ENCODE assay signal across 15 mouse cellular contexts in the genomic region with DNA sequence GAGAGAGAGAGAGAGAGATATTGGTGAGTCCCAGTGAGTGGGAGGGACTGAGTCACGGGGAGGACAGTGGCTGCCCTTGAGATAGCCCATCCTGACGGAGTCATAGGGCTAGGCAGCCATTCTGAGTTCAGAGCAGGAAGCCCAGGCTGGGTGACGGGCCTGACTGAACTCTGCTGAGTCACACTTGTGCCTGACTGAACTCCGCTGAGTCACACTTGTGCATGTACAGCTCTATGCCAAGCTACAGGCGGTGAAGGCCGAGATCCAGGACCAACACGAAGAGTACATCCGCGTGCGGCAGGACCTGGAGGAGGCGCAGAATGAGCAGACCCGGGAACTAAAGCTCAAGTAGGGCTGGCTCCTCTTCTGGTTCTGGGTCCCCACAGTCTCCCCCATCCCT. TPM values are rescaled to one million over a fixed set of nuclear protein-coding genes. Genes with fewer than 3 reads are reported as not detected.
DNase-seq lines count a peak whose midpoint lies in the region; ATAC-seq lines count a peak whose summit lies in the region.
"Had no signal": no experiment of that assay in that cellular context is flagged by ENCODE, and none has a peak within 500 bp of the region (broad histone marks: within the 10 kb centered on the region; RNA-seq: fewer than 3 reads in every experiment).

No protein-coding gene starts in this region.

- peaks cover 16% of the 10 kb centered on the region for H3K4me1 ChIP-seq in heart, embryonic 13.5 days
- no peaks in the 10 kb centered on the region for H3K4me1 ChIP-seq in heart, embryonic 11.5 days (ENCODE audit: control insufficient read depth, insufficient read depth, low read length)
- H3K4me1 ChIP-seq in embryonic facial prominence, embryonic 10.5 days = 0 out of 2 replicates have a peak, but pooled peaks cover 3% of the 10 kb centered on the region
- peaks cover 14% of the 10 kb centered on the region; the same call in 1 of the 2 replicates for H3K4me1 ChIP-seq in heart, embryonic 10.5 days
- no peaks in the 10 kb centered on the region for H3K4me1 ChIP-seq in kidney, embryonic 16.5 days (ENCODE audit: insufficient read depth, low read length)

- peak; percentile 78 for DNase-seq in 3T3-L1 (ENCODE audit: low read depth, low spot score)
- peak; percentile 56 for DNase-seq in ZHBTc4 (ENCODE audit: low read depth, low spot score)
- DNase-seq in liver = peak; percentile 70
- DNase-seq in embryonic facial prominence, embryonic 10.5 days (ENCODE audit: low spot score) = no peak
- DNase-seq in heart, embryonic 10.5 days (ENCODE audit: low spot score) = no peak
- DNase-seq: cerebellum, adult 11-12 months; gastrocnemius, postnatal 36 days; kidney, adult 11 months; lung, adult 2 months; midbrain, embryonic 14.5 days had no signal

- H3K4me2 ChIP-seq in heart, embryonic 13.5 days = no peak overlapping the region
- no peak overlapping the region for H3K4me2 ChIP-seq in heart, embryonic 11.5 days
- H3K4me2 ChIP-seq in kidney, embryonic 16.5 days (replicated peaks; ENCODE audit: low read depth, low read length) = no peak overlapping the region

- ATAC-seq in heart, embryonic 13.5 days (ENCODE audit: extremely low read depth, insufficient number of reproducible peaks, low FRiP score, low TSS enrichment) = peak; percentile 72
- no peak for ATAC-seq in heart, embryonic 11.5 days (replicated peaks; ENCODE audit: insufficient number of reproducible peaks, low FRiP score, low TSS enrichment)
- no peak for ATAC-seq in kidney, embryonic 16.5 days (ENCODE audit: low FRiP score, low TSS enrichment)
- ATAC-seq: activated CD4-positive, CD25-positive, alpha-beta regulatory T cell, adult 4 months; forebrain, embryonic 14.5 days had no signal

- no peaks in the 10 kb centered on the region for H3K27me3 ChIP-seq in heart, embryonic 13.5 days (replicated peaks)
- H3K27me3 ChIP-seq in heart, embryonic 11.5 days (ENCODE audit: control insufficient read depth, insufficient read depth, low read length) = no peaks in the 10 kb centered on the region
- H3K27me3 ChIP-seq in embryonic facial prominence, embryonic 10.5 days (replicated peaks; ENCODE audit: low read depth, poor library complexity, severe bottlenecking) = no peaks in the 10 kb centered on the region
- H3K27me3 ChIP-seq in heart, embryonic 10.5 days (ENCODE audit: insufficient read depth, poor library complexity, severe bottlenecking) = no peaks in the 10 kb centered on the region
- no peaks in the 10 kb centered on the region for H3K27me3 ChIP-seq in kidney, embryonic 16.5 days (ENCODE audit: insufficient read depth, low read length)

- WGBS in heart, embryonic 13.5 days = 84% methylated on average over 12 of the region's 12 CpGs
- 84% methylated on average over 12 of the region's 12 CpGs for WGBS in heart, embryonic 11.5 days (ENCODE audit: insufficient replicate concordance)
- WGBS in embryonic facial prominence, embryonic 10.5 days = 93% methylated on average over 12 of the region's 12 CpGs
- WGBS in heart, embryonic 10.5 days = 87% methylated on average over 12 of the region's 12 CpGs
- WGBS in kidney, embryonic 16.5 days = 91% methylated on average over 12 of the region's 12 CpGs

- no peaks in the 10 kb centered on the region for H3K9me3 ChIP-seq in heart, embryonic 13.5 days
- H3K9me3 ChIP-seq in heart, embryonic 11.5 days (replicated peaks; ENCODE audit: control insufficient read depth, low read length) = no peaks in the 10 kb centered on the region
- H3K9me3 ChIP-seq in embryonic facial prominence, embryonic 10.5 days = no peaks in the 10 kb centered on the region
- H3K9me3 ChIP-seq in heart, embryonic 10.5 days = no peaks in the 10 kb centered on the region
- H3K9me3 ChIP-seq in kidney, embryonic 16.5 days (ENCODE audit: low read length) = no peaks in the 10 kb centered on the region

- H3K9ac ChIP-seq in heart, embryonic 13.5 days = no peak overlapping the region
- no peak overlapping the region for H3K9ac ChIP-seq in heart, embryonic 11.5 days (ENCODE audit: low read depth, low read length)
- no peak overlapping the region for H3K9ac ChIP-seq in kidney, embryonic 16.5 days (replicated peaks; ENCODE audit: low read length)

- H3K36me3 ChIP-seq in heart, embryonic 13.5 days = peaks cover 20% of the 10 kb centered on the region
- no peaks in the 10 kb centered on the region for H3K36me3 ChIP-seq in heart, embryonic 11.5 days (ENCODE audit: control insufficient read depth, insufficient read depth, low read length)
- peaks cover 74% of the 10 kb centered on the region for H3K36me3 ChIP-seq in embryonic facial prominence, embryonic 10.5 days (replicated peaks)
- peaks cover 21% of the 10 kb centered on the region; the same call in 1 of the 2 replicates for H3K36me3 ChIP-seq in heart, embryonic 10.5 days
- peaks cover 24% of the 10 kb centered on the region for H3K36me3 ChIP-seq in kidney, embryonic 16.5 days (ENCODE audit: insufficient read depth, low read length)

- H3K4me3 ChIP-seq in heart, embryonic 13.5 days = no peak overlapping the region
- H3K4me3 ChIP-seq in heart, embryonic 11.5 days (ENCODE audit: low read depth, low read length) = no peak overlapping the region
- no peak overlapping the region for H3K4me3 ChIP-seq in embryonic facial prominence, embryonic 10.5 days
- H3K4me3 ChIP-seq in heart, embryonic 10.5 days = no peak overlapping the region
- no peak overlapping the region for H3K4me3 ChIP-seq in kidney, embryonic 16.5 days (ENCODE audit: low read length)

- no peak overlapping the region for H3K27ac ChIP-seq in heart, embryonic 13.5 days (replicated peaks)
- no peak overlapping the region for H3K27ac ChIP-seq in heart, embryonic 11.5 days (ENCODE audit: low read depth, low read length)
- no peak overlapping the region for H3K27ac ChIP-seq in embryonic facial prominence, embryonic 10.5 days (replicated peaks)
- no peak overlapping the region for H3K27ac ChIP-seq in heart, embryonic 10.5 days
- no peak overlapping the region for H3K27ac ChIP-seq in kidney, embryonic 16.5 days (ENCODE audit: low read length)

RNA-seq across cellular contexts. Expression of a gene that starts 24.5 kb away (rescaled TPM):
- polyA plus RNA-seq in heart, embryonic 13.5 days (2015; fragmentation: Nextera tagmentation; extraction: Ambion mirVana) = 5.4 and 5.6 TPM in 2 replicates
- polyA plus RNA-seq in heart, embryonic 11.5 days (2014; fragmentation: Nextera tagmentation; extraction: Ambion mirVana) = 5.9 and 8.7 TPM in 2 replicates
- polyA plus RNA-seq in embryonic facial prominence, embryonic 10.5 days (2016; fragmentation: Nextera tagmentation; extraction: Ambion mirVana) = 18.4 and 20.5 TPM in 2 replicates
- 8.5 and 9.0 TPM in 2 replicates for polyA plus RNA-seq in heart, embryonic 10.5 days (2016; fragmentation: Nextera tagmentation; extraction: Ambion mirVana)
- polyA plus RNA-seq in kidney, embryonic 16.5 days (2015; fragmentation: Nextera tagmentation; extraction: Ambion mirVana) = 12.3 and 13.6 TPM in 2 replicates

RNA-seq across cellular contexts. Expression of a gene that starts 37.3 kb away (rescaled TPM):
- polyA plus RNA-seq in heart, embryonic 13.5 days (2015; fragmentation: Nextera tagmentation; extraction: Ambion mirVana) = 14.2 and 15.2 TPM in 2 replicates
- 19.4 and 21.3 TPM in 2 replicates for polyA plus RNA-seq in heart, embryonic 11.5 days (2014; fragmentation: Nextera tagmentation; extraction: Ambion mirVana)
- 17.3 and 17.9 TPM in 2 replicates for polyA plus RNA-seq in embryonic facial prominence, embryonic 10.5 days (2016; fragmentation: Nextera tagmentation; extraction: Ambion mirVana)
- polyA plus RNA-seq in heart, embryonic 10.5 days (2016; fragmentation: Nextera tagmentation; extraction: Ambion mirVana) = 16.8 and 22.1 TPM in 2 replicates
- 15.0 and 20.7 TPM in 2 replicates for polyA plus RNA-seq in kidney, embryonic 16.5 days (2015; fragmentation: Nextera tagmentation; extraction: Ambion mirVana)

Comparison
In these comparisons a context has a peak if more than half of its experiments do, and no peak if none do; other contexts are left out.
1. DNase-seq: peak in 3T3-L1 (single experiment), ZHBTc4 (single experiment) and liver (single experiment); none in embryonic facial prominence, embryonic 10.5 days (single experiment) and heart, embryonic 10.5 days (single experiment).